Mouse (Mus musculus) liver, embryonic 14.5 days (tissue): ENCODE results near the gene Ankrd9.

Experiments used
- CTCF ChIP-seq: IDR thresholded peaks from 2 replicates; pipeline ENCODE4 v1.5.1; 2016; ENCODE audit warnings: antibody characterized with exemption, low read depth, control low read depth
- EP300 ChIP-seq: IDR thresholded peaks from 2 replicates; pipeline ENCODE4 v1.6.1; 2016; ENCODE audit warnings: antibody characterized with exemption, low read depth

DNA sequence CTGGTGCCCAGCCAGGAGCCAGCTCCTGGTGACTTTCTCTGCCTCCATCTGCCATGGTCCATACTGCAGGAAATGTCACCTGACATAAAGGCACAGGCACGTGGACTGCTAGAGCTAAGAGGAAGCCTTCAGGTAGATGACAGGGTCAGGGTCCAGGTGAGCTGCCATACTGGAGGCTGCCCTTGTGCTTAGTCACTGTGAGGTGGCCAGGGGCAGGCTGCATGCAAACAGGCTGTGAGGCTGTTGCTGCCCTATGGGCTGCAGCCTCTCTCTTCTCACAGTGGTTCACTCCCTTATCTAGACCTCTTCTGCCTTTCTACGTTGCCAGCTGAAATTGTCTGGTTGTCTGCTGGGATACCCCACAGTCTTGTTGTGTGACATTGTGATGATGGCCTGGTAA is 11.7 kb downstream of the Ankrd9 start:
- TF ChIP-seq EP300 (no peak), CTCF (no peak)
